Mouse (Mus musculus) limb, embryonic 12.5 days (tissue): ENCODE results near the gene Gpc2. TPM values are rescaled to one million over a fixed set of nuclear protein-coding genes. Genes with fewer than 3 reads are reported as not detected.

Experiments
- ATAC-seq: fragments of 200-750 bp; cut with Nextera tagmentation; 2 replicates; pipeline ENCODE4 v1.8.0; 2017; ENCODE audit warnings: low read depth, moderate TSS enrichment; ENCODE audit not compliant: insufficient number of reproducible peaks, insufficient read depth, low FRiP score, low TSS enrichment
- H3K27ac ChIP-seq: fragments of 300-500 bp; sonication (generic); 2 replicates; pipeline ENCODE4 v1.5.1; 2016; ENCODE audit warnings: mild to moderate bottlenecking, moderate library complexity
- H3K27me3 ChIP-seq: fragments of 300-500 bp; sonication (generic); 2 replicates; pipeline ENCODE4 v1.6.1; 2016; ENCODE audit warnings: mild to moderate bottlenecking, moderate library complexity
- H3K36me3 ChIP-seq: fragments of 300-500 bp; sonication (generic); 2 replicates; pipeline ENCODE4 v1.6.1; 2016; ENCODE audit warnings: mild to moderate bottlenecking, moderate library complexity
- H3K4me1 ChIP-seq: fragments of 300-500 bp; sonication (generic); replicated peaks from 2 replicates; pipeline ENCODE4 v1.6.1; 2016
- H3K4me2 ChIP-seq: fragments of 300-500 bp; sonication (generic); 2 replicates; pipeline ENCODE4 v1.6.1; 2016; ENCODE audit warnings: mild to moderate bottlenecking, moderate library complexity
- H3K4me3 ChIP-seq: fragments of 300-500 bp; sonication (generic); replicated peaks from 2 replicates; pipeline ENCODE4 v1.5.1; 2016; ENCODE audit warnings: mild to moderate bottlenecking
- H3K9ac ChIP-seq: fragments of 300-500 bp; sonication (generic); replicated peaks from 2 replicates; pipeline ENCODE4 v1.6.1; 2016; ENCODE audit warnings: mild to moderate bottlenecking, moderate library complexity
- H3K9me3 ChIP-seq: fragments of 300-500 bp; sonication (generic); 2 replicates; pipeline ENCODE4 v1.6.1; 2016; ENCODE audit warnings: mild to moderate bottlenecking, moderate library complexity
- WGBS: fragments of 180-500 bp; shearing (Covaris S2); methylation state at CpG from one replicate; pipeline ENCODE4 v1.1.7; 2016; 5-methylcytosine and 5-hydroxymethylcytosine counted together
- polyA plus RNA-seq: library from polyadenylated mRNA; unstranded; fragments of >200 nt; fragmentation: Nextera tagmentation; extraction: Ambion mirVana; gene quantifications from 2 replicates; pipeline ENCODE4 v1.2.1, GENCODE M21; 2016

Gene Gpc2
- polyA plus RNA-seq, 1 experiment from 2014 or later = 62.5 TPM

DNA sequence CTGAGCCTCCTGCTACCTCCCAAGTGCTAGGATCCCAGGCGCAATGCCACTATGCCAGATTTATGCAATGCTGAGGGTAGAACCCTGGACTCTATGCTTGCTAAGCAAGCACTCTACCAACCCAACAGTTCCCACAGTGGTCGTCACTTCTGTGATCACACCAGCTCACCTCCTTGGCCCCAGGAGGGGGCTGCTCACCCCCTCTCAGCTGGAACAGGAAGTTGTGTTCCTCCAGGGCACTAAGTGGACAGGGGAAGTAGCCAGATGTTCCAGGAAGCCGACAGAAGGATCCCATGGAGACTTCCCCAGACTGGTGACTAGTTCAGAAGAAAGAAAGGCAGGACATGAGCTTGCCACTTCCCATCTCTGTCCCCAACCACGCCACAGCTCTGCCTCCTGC is 17.8 kb downstream of the Gpc2 start:
- Histone ChIP-seq H3K27me3 (no peaks in the 10 kb centered on the region), H3K36me3 (peaks cover 65% of the 10 kb centered on the region), H3K4me3 (peak overlapping the region; percentile 88; the same call in 1 of the 2 replicates), H3K4me2 (peak overlapping the region; percentile 99; the same call in 1 of the 2 replicates), H3K9ac (no peak overlapping the region), H3K4me1 (peaks cover 13% of the 10 kb centered on the region), H3K9me3 (no peaks in the 10 kb centered on the region), H3K27ac (no peak overlapping the region)
- 79% methylated on average over 4 of the region's 4 CpGs for WGBS
- ATAC-seq = no peak

GRCm38 (mm10) chr5:138260834-138261233 is 19.0 kb downstream of the Gpc2 start:
- Histone ChIP-seq H3K4me3 (no peak overlapping the region), H3K4me2 (no peak overlapping the region), H3K36me3 (peaks cover 61% of the 10 kb centered on the region), H3K9ac (no peak overlapping the region), H3K27me3 (no peaks in the 10 kb centered on the region), H3K4me1 (peaks cover 19% of the 10 kb centered on the region), H3K9me3 (no peaks in the 10 kb centered on the region), H3K27ac (no peak overlapping the region)
- 93% methylated on average over 11 of the region's 11 CpGs for WGBS
- no peak for ATAC-seq

- Histone ChIP-seq H3K9ac (no peak overlapping the region; the same call in 1 of the 2 replicates), H3K27me3 (no peaks in the 10 kb centered on the region), H3K36me3 (peaks cover 55% of the 10 kb centered on the region), H3K9me3 (no peaks in the 10 kb centered on the region), H3K27ac (no peak overlapping the region), H3K4me1 (peaks cover 20% of the 10 kb centered on the region), H3K4me3 (no peak overlapping the region), H3K4me2 (no peak overlapping the region)
- no peak for ATAC-seq
- 88% methylated on average over 10 of the region's 10 CpGs for WGBS
Observed at GRCm38 (mm10) chr5:138260051-138260450, 19.8 kb downstream of the Gpc2 start.

GRCm38 (mm10) chr5:138258993-138259392 is 20.8 kb downstream of the Gpc2 start:
- no peaks in the 10 kb centered on the region for H3K9me3 ChIP-seq
- no peak for ATAC-seq
- WGBS = 45% methylated on average over 7 of the region's 7 CpGs
- no peak overlapping the region for H3K4me3 ChIP-seq
- no peaks in the 10 kb centered on the region for H3K27me3 ChIP-seq
- H3K4me1 ChIP-seq = peaks cover 20% of the 10 kb centered on the region
- 0 out of 2 replicates have a peak overlapping the region, but pooled peaks have one; percentile 23 for H3K9ac ChIP-seq
- peaks cover 55% of the 10 kb centered on the region for H3K36me3 ChIP-seq
- H3K27ac ChIP-seq = no peak overlapping the region
- H3K4me2 ChIP-seq = no peak overlapping the region

DNA sequence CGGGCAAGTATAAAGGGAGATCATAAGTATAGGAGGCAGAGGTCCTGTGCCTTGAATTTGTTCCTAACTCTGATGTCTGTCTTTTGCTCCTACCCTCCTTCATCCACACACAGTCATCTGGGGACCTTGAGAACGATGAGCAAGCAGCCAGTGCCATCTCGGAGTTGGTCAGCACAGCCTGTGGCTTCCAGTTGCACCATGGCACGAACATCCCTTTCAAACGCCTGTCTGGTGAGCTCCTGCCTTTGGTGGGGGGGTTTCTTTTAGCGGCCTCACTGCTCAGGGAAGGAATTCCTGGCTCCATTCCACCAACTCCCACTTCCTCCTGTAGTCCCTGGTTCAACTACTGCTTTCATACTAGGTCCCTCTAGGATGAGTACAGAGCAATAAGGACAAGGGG is 21.3 kb downstream of the Gpc2 start:
- Histone ChIP-seq H3K9ac (no peak overlapping the region), H3K4me2 (no peak overlapping the region), H3K36me3 (peaks cover 55% of the 10 kb centered on the region), H3K27ac (no peak overlapping the region), H3K4me3 (no peak overlapping the region), H3K4me1 (peaks cover 20% of the 10 kb centered on the region), H3K9me3 (no peaks in the 10 kb centered on the region), H3K27me3 (no peaks in the 10 kb centered on the region)
- ATAC-seq = no peak
- WGBS = 92% methylated on average over 6 of the region's 6 CpGs

GRCm38 (mm10) chr5:138258078-138258477 is 21.7 kb downstream of the Gpc2 start:
- Histone ChIP-seq H3K4me3 (no peak overlapping the region), H3K9ac (no peak overlapping the region), H3K36me3 (peaks cover 55% of the 10 kb centered on the region), H3K9me3 (no peaks in the 10 kb centered on the region), H3K4me2 (no peak overlapping the region), H3K4me1 (peaks cover 18% of the 10 kb centered on the region), H3K27ac (no peak overlapping the region), H3K27me3 (no peaks in the 10 kb centered on the region)
- 83% methylated on average over 3 of the region's 3 CpGs for WGBS
- ATAC-seq = no peak

DNA sequence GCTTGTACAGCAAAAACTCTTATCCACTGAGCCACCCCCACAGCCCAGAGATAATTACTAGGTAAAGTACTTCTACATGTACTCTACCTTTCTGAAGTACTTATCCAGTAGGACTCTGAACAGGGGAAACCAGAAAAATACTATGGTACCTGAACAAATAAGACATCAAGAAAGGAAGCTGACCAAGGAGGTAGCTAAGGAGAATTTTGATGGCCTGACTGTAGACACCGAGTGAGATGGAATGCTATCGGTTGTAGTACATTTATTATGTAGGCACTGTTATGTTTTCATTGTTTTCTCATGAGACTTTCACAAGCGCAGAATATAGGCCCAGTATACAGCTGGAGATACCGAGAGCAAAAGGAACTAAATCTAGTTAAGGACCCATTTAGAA is 22.2 kb downstream of the Gpc2 start:
- no peaks in the 10 kb centered on the region for H3K27me3 ChIP-seq
- no peak overlapping the region for H3K4me2 ChIP-seq
- peaks cover 13% of the 10 kb centered on the region for H3K4me1 ChIP-seq
- no peak overlapping the region for H3K9ac ChIP-seq
- 97% methylated on average over 4 of the region's 4 CpGs for WGBS
- H3K4me3 ChIP-seq = no peak overlapping the region
- H3K27ac ChIP-seq = no peak overlapping the region
- ATAC-seq = no peak
- peaks cover 55% of the 10 kb centered on the region for H3K36me3 ChIP-seq
- H3K9me3 ChIP-seq = no peaks in the 10 kb centered on the region

- no peak for ATAC-seq
- no peak overlapping the region for H3K9ac ChIP-seq
- H3K36me3 ChIP-seq = peaks cover 50% of the 10 kb centered on the region
- peaks cover 10% of the 10 kb centered on the region for H3K4me1 ChIP-seq
- no peak overlapping the region for H3K4me2 ChIP-seq
- 87% methylated on average over 10 of the region's 10 CpGs for WGBS
- H3K4me3 ChIP-seq = no peak overlapping the region
- H3K27me3 ChIP-seq = no peaks in the 10 kb centered on the region
- H3K9me3 ChIP-seq = no peaks in the 10 kb centered on the region
- no peak overlapping the region for H3K27ac ChIP-seq
Observed at GRCm38 (mm10) chr5:138256966-138257584, 22.7 kb downstream of the Gpc2 start.

GRCm38 (mm10) chr5:138256094-138256467 is 23.7 kb downstream of the Gpc2 start:
- Histone ChIP-seq H3K9me3 (no peaks in the 10 kb centered on the region), H3K36me3 (peaks cover 40% of the 10 kb centered on the region), H3K4me2 (peak overlapping the region; percentile 82), H3K9ac (peak overlapping the region; percentile 58), H3K4me3 (peak overlapping the region; percentile 58), H3K4me1 (peaks cover 10% of the 10 kb centered on the region), H3K27me3 (no peaks in the 10 kb centered on the region), H3K27ac (peak overlapping the region; percentile 79)
- no peak; the same call in none of the 2 replicates for ATAC-seq
- 20% methylated on average over 7 of the region's 7 CpGs for WGBS

DNA sequence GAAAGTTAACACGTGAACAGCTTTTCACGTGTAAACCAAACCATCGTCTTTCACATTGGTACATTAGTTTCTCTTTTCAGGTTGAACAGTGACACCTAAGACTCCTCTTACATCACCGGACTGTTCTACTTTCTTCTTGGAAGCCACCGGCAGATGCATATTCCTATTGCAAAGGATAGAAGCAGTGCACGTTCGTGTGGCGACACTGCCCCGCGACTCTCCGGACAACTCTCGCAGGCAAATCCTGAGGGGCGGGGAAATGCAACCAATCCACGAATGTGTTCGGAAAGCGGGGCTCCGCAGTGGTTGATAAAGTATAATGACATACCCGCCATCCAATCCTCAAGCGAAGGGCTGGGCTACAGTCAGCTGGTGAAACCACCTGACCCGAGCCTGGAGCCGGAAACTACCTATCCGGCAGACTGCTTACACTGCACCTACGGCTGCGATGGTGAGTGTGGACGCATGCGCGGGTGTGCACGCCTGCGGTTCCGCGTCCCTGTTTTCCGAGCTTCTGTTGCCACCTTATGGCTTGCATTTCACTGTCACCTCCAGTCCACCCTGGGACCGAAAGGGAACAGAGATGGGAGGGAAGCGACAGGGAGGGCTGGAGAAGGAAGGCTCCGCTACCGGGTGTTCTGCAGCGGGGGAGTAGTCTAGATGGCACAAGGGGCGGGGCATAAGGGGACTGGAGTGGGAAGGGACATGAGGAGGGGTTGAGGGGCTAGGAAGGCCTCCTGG is 24.3 kb downstream of the Gpc2 start, which contains the start of gene Lamtor4:
Gene Lamtor4, plus strand, starts transcription at position 130 of the 741 bp plus-strand sequence.
- H3K36me3 ChIP-seq = peaks cover 34% of the 10 kb centered on the region
- H3K4me3 ChIP-seq = peak within 1 kb of the TSS; percentile 58
- H3K4me2 ChIP-seq = peak within 1 kb of the TSS; percentile 82
- H3K9ac ChIP-seq = peak within 1 kb of the TSS; percentile 58
- WGBS = under 1% methylated on average over 38 of the region's 38 CpGs
- H3K9me3 ChIP-seq = no peaks in the 10 kb centered on the region
- peaks cover 10% of the 10 kb centered on the region for H3K4me1 ChIP-seq
- ATAC-seq = peak; percentile 99
- peak within 1 kb of the TSS; percentile 79 for H3K27ac ChIP-seq
- H3K27me3 ChIP-seq = no peaks in the 10 kb centered on the region

- Histone ChIP-seq H3K4me2 (no peak overlapping the region), H3K9me3 (no peaks in the 10 kb centered on the region), H3K4me1 (peaks cover 10% of the 10 kb centered on the region), H3K4me3 (no peak overlapping the region), H3K36me3 (peaks cover 10% of the 10 kb centered on the region), H3K27me3 (no peaks in the 10 kb centered on the region), H3K27ac (no peak overlapping the region), H3K9ac (no peak overlapping the region)
- no peak for ATAC-seq
- 86% methylated on average over 3 of the region's 3 CpGs for WGBS
Observed at GRCm38 (mm10) chr5:138253061-138253460, 26.7 kb downstream of the Gpc2 start.
